Mouse (Mus musculus) kidney, postnatal 4 days (tissue): ENCODE measurements around the gene Vapa.
"Not testable (repeated sequence)": the region's sequence is repeated elsewhere in the genome, so short reads cannot be mapped to it uniquely, and the experiment has no call there.

Experiments
- DNase-seq, 2 experiments: peaks; one replicate each; pipeline ENCODE4 v3.0.0; 2021; ENCODE audit warnings: mixed read lengths in 2 of 2

Vapa gene

DNA sequence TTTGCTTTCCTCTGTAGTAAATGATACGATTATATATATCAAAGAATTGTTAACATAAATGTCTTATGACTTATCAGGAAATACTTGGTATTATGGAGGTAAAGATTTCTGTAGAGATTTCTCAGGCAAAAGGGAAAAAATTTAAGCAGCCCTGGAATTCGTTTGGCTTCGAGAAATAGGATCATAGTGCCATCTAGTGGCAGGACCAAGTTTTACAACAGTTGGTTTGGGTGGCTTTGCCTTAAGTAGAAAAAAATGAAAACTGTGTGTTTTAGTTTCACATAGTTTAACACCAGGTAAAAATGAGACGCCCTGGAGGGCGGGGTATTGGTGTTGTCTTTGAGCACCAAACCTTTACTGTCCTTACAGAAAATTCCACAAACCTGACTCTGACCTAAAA is 50.6 kb downstream of the Vapa start:
- peak; percentile 80 to 81 for DNase-seq

- no peak for DNase-seq
These were observed 51.9 kb downstream of the Vapa start for GRCm38 (mm10) chr17:65561361-65562015.

- DNase-seq, result peak in 1 of 2 experiments; percentile 28
These were observed 54.1 kb downstream of the Vapa start for GRCm38 (mm10) chr17:65559273-65559672.

DNA sequence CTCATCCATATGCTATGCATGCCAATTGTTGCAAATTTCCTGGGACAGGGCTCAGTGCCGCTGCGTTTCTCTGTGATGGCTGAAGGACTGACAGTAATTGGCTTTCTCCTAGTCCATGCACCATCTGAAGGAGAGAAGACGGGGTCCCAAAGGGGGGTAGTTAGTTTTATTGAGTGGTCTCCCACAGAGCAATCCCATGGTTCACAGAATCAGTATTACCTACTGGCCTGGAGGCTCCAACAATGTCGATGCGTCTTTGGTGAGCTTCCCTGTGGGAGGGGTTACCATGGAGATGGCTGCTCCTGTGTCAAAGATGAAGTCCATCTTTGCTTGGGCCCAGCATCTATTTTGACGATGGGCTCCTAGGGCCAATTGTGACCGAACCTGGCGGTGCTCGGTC is 54.6 kb downstream of the Vapa start:
- DNase-seq, result no peak

DNA sequence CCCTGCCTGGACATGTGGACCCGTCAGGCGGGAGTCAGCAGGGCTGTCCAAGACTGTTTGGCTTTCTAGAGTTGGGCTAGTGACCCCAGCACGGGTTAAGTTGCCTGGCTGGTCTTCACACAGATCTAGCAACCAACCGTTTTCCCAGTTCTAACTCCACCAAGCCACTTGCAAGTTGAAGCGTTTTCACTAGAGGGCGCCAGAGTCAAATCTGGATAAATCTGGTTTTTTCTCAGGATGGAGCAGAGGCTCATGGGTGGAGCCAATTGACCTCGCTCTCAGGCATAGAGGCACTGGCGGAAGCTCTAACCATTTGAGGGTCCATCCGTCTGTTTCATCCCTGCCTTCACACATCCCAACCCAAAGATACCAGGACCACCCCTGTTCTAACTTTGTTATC is 55.1 kb downstream of the Vapa start:
- peak; percentile 71 to 77 for DNase-seq

GRCm38 (mm10) chr17:65557212-65557611 is 56.1 kb downstream of the Vapa start:
- no peak for DNase-seq

- DNase-seq, result no peak
These were observed 56.6 kb downstream of the Vapa start for GRCm38 (mm10) chr17:65556798-65557197.

GRCm38 (mm10) chr17:65552426-65552997 is 60.8 kb downstream of the Vapa start:
- no peak for DNase-seq

DNA sequence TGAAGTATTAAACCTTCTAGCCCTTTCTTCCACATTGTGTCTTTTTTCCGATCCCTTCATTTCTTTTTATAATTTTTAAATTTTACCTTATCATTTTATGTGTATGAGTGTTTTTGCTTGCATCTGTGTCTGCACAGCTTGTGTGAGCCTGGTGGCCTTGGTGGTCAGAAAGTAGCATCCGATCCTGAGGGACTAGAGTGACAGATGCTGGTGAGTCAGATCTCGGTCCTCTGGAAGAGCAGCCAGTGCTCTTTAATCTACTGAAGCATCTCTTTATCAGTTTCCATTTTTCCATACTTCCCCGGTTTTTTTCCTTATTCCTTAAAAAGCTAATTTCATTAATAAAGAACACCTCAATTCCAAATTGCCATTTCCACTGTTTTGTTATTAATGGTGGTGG is 63.0 kb downstream of the Vapa start:
- no peak for DNase-seq

- peak in 1 of 2 experiments; percentile 18 for DNase-seq
These were observed 64.5 kb downstream of the Vapa start for GRCm38 (mm10) chr17:65548698-65549365.

GRCm38 (mm10) chr17:65546221-65546620 is 67.1 kb downstream of the Vapa start:
- not testable (repeated sequence) for DNase-seq

DNA sequence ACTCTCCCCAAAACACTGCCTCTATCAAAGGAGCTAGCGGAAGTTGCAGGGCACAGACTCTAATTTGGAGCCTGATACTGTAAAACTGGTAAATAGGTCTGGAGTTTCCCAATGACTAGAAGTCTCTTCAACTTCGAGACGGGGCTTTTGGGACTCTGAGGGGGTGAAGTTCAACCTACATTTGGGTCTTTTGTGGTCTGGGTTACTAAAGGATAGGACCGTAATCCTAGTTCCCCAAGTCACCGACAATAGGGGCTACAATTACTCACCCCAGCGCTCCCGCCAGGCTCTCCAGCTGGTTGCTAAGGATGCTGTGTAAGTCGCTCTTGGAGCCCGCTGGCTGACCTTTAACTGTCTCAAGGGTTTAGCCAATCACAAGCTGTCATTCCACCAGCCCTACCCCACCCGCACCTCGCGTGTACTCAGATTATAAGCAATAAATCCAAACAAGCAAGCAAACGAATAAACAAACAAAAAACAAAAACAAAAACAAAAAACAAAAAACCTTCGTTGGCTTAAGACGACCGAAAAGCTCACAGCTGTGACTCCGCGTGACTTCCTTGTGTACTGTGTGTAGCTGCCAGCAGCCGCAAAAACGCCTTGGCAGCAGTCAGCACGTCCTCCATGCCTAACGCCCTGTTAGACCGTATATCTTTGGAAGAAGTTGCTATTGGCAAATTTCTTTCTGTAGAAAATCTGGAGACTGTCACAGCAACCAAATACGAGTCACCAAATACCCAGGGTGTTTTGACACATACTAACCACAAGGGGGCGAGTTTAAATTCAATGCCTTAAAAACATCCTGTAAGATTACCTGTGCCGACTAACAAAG is 72.7 kb downstream of the Vapa start, which contains the start of gene Tmem232:
TSS of gene Tmem232 (minus strand) at position 342 of the 832 bp plus-strand sequence.
- peak; percentile 33 to 55 for DNase-seq

GRCm38 (mm10) chr17:65536156-65536555 is 77.2 kb downstream of the Vapa start:
- DNase-seq, result peak; percentile 69 to 71

- DNase-seq, result not testable (repeated sequence)
These were observed 81.0 kb downstream of the Vapa start for GRCm38 (mm10) chr17:65532381-65532780.
